Mouse (Mus musculus) stomach, postnatal 0 days (tissue): ENCODE results near the gene Rab11fip4. TPM values are rescaled to one million over a fixed set of nuclear protein-coding genes. Genes with fewer than 3 reads are reported as not detected.

ENCODE experiments used
- ATAC-seq: fragments of 200-750 bp; cut with Nextera tagmentation; 2 replicates; pipeline ENCODE4 v1.8.0; 2017; ENCODE audit not compliant: low FRiP score, low TSS enrichment
- DNase-seq: peaks from one replicate; pipeline ENCODE4 v3.0.0-alpha.2; 2016; ENCODE audit warnings: low spot score
- H3K27ac ChIP-seq: fragments of 300-500 bp; sonication (generic); replicated peaks from 2 replicates; pipeline ENCODE4 v1.5.1; 2014; ENCODE audit warnings: mild to moderate bottlenecking, control low read depth
- H3K27me3 ChIP-seq: fragments of 300-500 bp; sonication (generic); 2 replicates; pipeline ENCODE4 v1.6.1; 2014; ENCODE audit warnings: low read length; ENCODE audit not compliant: control insufficient read depth, insufficient read depth
- H3K36me3 ChIP-seq: fragments of 300-500 bp; sonication (generic); 2 replicates; pipeline ENCODE4 v1.6.1; 2014; ENCODE audit warnings: low read length, mixed read lengths; ENCODE audit not compliant: control insufficient read depth, insufficient read depth
- H3K4me1 ChIP-seq: fragments of 300-500 bp; sonication (generic); replicated peaks from 2 replicates; pipeline ENCODE4 v1.6.1; 2014; ENCODE audit warnings: antibody characterized with exemption; ENCODE audit not compliant: control insufficient read depth, insufficient read depth
- H3K4me2 ChIP-seq: fragments of 300-500 bp; sonication (generic); replicated peaks from 2 replicates; pipeline ENCODE4 v1.6.1; 2014; ENCODE audit warnings: low read depth, mild to moderate bottlenecking, control low read depth, moderate library complexity
- H3K4me3 ChIP-seq: fragments of 300-500 bp; sonication (generic); 2 replicates; pipeline ENCODE4 v1.5.1; 2014; ENCODE audit warnings: low read depth, low read length, control low read depth
- H3K9ac ChIP-seq: fragments of 300-500 bp; sonication (generic); 2 replicates; pipeline ENCODE4 v1.6.1; 2014; ENCODE audit warnings: mild to moderate bottlenecking, low read length, control low read depth, mixed read lengths
- H3K9me3 ChIP-seq: fragments of 300-500 bp; sonication (generic); 2 replicates; pipeline ENCODE4 v1.6.1; 2016; ENCODE audit warnings: low read length; ENCODE audit not compliant: control insufficient read depth
- CTCF ChIP-seq: IDR thresholded peaks from 2 replicates; pipeline ENCODE4 v1.5.1; 2016; ENCODE audit warnings: antibody characterized with exemption, low read depth, mild to moderate bottlenecking, moderate library complexity
- EP300 ChIP-seq: optimal IDR thresholded peaks from 2 replicates; pipeline ENCODE3; 2016; ENCODE audit warnings: antibody characterized with exemption
- WGBS: fragments of 180-500 bp; shearing (Covaris S2); extraction: QIAGEN DNeasy Blood & Tissue Kit; methylation state at CpG from one replicate; pipeline ENCODE4 v1.1.7; 2014; 5-methylcytosine and 5-hydroxymethylcytosine counted together
- polyA plus RNA-seq: library from polyadenylated mRNA; unstranded; fragments of >200 nt; fragmentation: Nextera tagmentation; extraction: Ambion mirVana; gene quantifications from 2 replicates; pipeline ENCODE4 v1.2.1, GENCODE M21; 2015

The Rab11fip4 gene
- polyA plus RNA-seq, 1 experiment from 2014 or later = 0.98 TPM

DNA sequence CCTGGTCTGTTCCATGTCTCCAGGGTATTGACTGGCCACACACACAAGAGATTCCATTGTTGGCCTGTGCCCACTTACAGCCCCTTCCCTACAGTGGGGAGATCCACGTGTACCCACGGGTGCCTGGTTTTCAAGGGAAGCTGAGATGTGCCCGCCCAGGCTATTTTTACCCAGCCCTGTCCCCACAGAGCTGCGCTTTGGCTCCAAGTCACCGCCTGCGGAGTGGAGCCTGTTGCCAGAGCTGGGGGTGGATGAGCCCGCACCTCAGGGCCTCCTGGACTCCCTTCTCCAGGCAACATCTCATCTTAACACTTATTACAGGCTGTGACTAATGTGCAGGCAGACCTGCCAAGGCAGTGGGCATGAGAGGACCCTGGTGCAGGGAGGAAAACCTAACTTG is 83.6 kb downstream of the Rab11fip4 start:
- H3K4me1 ChIP-seq = no peaks in the 10 kb centered on the region
- WGBS = 82% methylated on average over 7 of the region's 7 CpGs
- H3K4me3 ChIP-seq = no peak overlapping the region
- no peak overlapping the region for H3K4me2 ChIP-seq
- H3K27ac ChIP-seq = no peak overlapping the region
- no peak overlapping the region for H3K9ac ChIP-seq
- DNase-seq (no peak), ATAC-seq (no peak)
- no peak for TF ChIP-seq CTCF
- no peak for TF ChIP-seq EP300
- H3K36me3 ChIP-seq = no peaks in the 10 kb centered on the region
- H3K27me3 ChIP-seq = no peaks in the 10 kb centered on the region
- no peaks in the 10 kb centered on the region for H3K9me3 ChIP-seq

GRCm38 (mm10) chr11:79675285-79675684 is 84.3 kb downstream of the Rab11fip4 start:
- no peak overlapping the region for H3K4me2 ChIP-seq
- H3K4me1 ChIP-seq = no peaks in the 10 kb centered on the region
- H3K9ac ChIP-seq = no peak overlapping the region
- H3K27me3 ChIP-seq = no peaks in the 10 kb centered on the region
- H3K36me3 ChIP-seq = no peaks in the 10 kb centered on the region
- ATAC-seq (no peak), DNase-seq (no peak)
- WGBS = 80% methylated on average over 12 of the region's 12 CpGs
- no peaks in the 10 kb centered on the region for H3K9me3 ChIP-seq
- no peak for TF ChIP-seq EP300
- no peak for TF ChIP-seq CTCF
- H3K4me3 ChIP-seq = no peak overlapping the region
- no peak overlapping the region for H3K27ac ChIP-seq

GRCm38 (mm10) chr11:79675994-79676393 is 85.0 kb downstream of the Rab11fip4 start:
- no peak for TF ChIP-seq EP300
- no peak for TF ChIP-seq CTCF
- Histone ChIP-seq H3K9me3 (no peaks in the 10 kb centered on the region), H3K27ac (no peak overlapping the region), H3K36me3 (no peaks in the 10 kb centered on the region), H3K4me3 (no peak overlapping the region), H3K27me3 (no peaks in the 10 kb centered on the region), H3K4me1 (no peaks in the 10 kb centered on the region), H3K4me2 (no peak overlapping the region), H3K9ac (no peak overlapping the region)
- DNase-seq (no peak), ATAC-seq (no peak)
- WGBS = 75% methylated on average over 6 of the region's 6 CpGs

DNA sequence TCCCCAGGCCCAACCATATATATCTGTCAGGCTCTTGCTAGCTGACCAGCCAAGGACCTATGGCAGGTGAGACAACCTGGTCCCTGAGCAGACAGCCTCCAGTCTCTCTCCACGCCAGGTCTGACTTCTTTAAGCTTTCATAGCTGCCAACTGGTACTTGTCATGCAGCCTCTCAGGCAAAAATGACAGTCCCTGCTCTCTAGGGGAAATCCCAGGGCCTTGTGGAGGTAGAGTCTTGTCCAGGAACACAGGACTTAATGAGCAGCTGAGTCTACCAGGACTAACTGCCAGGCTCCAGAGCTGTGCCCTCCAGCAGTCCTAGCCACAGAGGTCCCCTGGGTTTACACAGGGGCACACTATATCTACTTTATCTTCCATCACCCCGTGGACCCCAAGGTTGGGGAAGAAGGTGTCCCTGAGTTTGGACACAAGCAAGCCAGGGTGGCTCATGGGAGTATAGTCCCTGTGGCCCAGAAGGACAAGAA is 85.5 kb downstream of the Rab11fip4 start:
- Histone ChIP-seq H3K9me3 (no peaks in the 10 kb centered on the region), H3K4me2 (no peak overlapping the region), H3K36me3 (no peaks in the 10 kb centered on the region), H3K4me3 (no peak overlapping the region), H3K4me1 (no peaks in the 10 kb centered on the region), H3K27ac (no peak overlapping the region), H3K27me3 (no peaks in the 10 kb centered on the region), H3K9ac (no peak overlapping the region)
- WGBS = 71% methylated on average over 2 of the region's 2 CpGs
- ATAC-seq (no peak), DNase-seq (no peak)
- TF ChIP-seq EP300 (no peak), CTCF (no peak)

DNA sequence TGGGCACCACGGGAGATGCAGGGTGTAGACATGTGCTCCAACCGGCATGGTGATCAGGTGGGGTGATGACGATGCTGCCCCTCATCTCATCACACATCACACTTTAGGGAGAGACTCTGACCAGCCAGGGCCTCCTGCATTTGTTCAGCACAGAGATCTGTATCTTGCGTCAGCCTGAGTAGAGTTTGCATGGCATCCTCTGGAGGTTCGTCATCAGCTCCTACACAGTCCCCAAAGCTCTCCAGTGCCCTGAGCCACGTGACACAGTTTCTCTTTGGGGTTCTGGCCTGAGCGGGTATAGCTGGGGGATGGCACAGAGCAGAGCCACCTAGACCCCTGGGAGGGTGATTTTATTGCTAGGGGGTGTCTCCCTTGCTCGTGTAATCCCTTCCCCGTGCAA is 86.4 kb downstream of the Rab11fip4 start:
- Histone ChIP-seq H3K4me1 (no peaks in the 10 kb centered on the region), H3K9me3 (no peaks in the 10 kb centered on the region), H3K27me3 (no peaks in the 10 kb centered on the region), H3K36me3 (no peaks in the 10 kb centered on the region), H3K9ac (no peak overlapping the region), H3K4me3 (no peak overlapping the region), H3K4me2 (no peak overlapping the region), H3K27ac (no peak overlapping the region)
- TF ChIP-seq CTCF (no peak), EP300 (no peak)
- DNase-seq (no peak), ATAC-seq (no peak)
- WGBS = 78% methylated on average over 9 of the region's 9 CpGs

- H3K27ac ChIP-seq = no peak overlapping the region
- no peak for TF ChIP-seq CTCF
- TF ChIP-seq EP300 = no peak
- H3K36me3 ChIP-seq = no peaks in the 10 kb centered on the region
- no peak for DNase-seq
- H3K9ac ChIP-seq = no peak overlapping the region
- no peaks in the 10 kb centered on the region for H3K27me3 ChIP-seq
- no peak overlapping the region for H3K4me3 ChIP-seq
- no peaks in the 10 kb centered on the region for H3K9me3 ChIP-seq
- H3K4me1 ChIP-seq = no peaks in the 10 kb centered on the region
- 87% methylated on average over 20 of the region's 20 CpGs for WGBS
- no peak overlapping the region for H3K4me2 ChIP-seq
- ATAC-seq = no peak
Measured at GRCm38 (mm10) chr11:79678363-79679153, 87.5 kb downstream of the Rab11fip4 start.
